Mouse (Mus musculus): ENCODE data around the gene Rtp2. TPM values are rescaled to one million over a fixed set of nuclear protein-coding genes. Genes with fewer than 3 reads are reported as not detected.

The Rtp2 gene
- not detected for total RNA-seq (2023)

GRCm38 (mm10) chr16:23932294-23932693 is at the start of gene Rtp2:
Rtp2 (minus strand) TSS chr16:23932394.

GRCm38 (mm10) chr16:23890636-23891035 is 41.6 kb downstream of the Rtp2 start, which contains the start of gene Sst:
Sst (minus strand) TSS chr16:23890958.

Other genes with a start within 250 kb of the Rtp2 start
- not detected for gene Sst, start 41.4 kb downstream of the Rtp2 start, total RNA-seq (2023)
- gene Gm37419, start 56.1 kb upstream of the Rtp2 start, total RNA-seq (2023) = not detected
- 10 to 100 TPM; 76.9 to 84.7 TPM for gene Bcl6, start 56.5 kb upstream of the Rtp2 start, total RNA-seq (2023)

Data from neutrophil, adult 83 days (primary cell).